Mouse (Mus musculus): Measurements from ENCODE around the gene Phospho2.

GRCm38 (mm10) chr2:69828031-69828430 is 38.6 kb downstream of the Phospho2 start:
- TF ChIP-seq CTCF (conservative IDR thresholded peaks at IDR 0.05; ENCODE audit: insufficient read depth, insufficient read length, low read depth, low read length) (no peak), POLR2A (IDR thresholded peaks at IDR 0.05; ENCODE audit: low read depth, low read length) (no peak)

All from kidney, adult 2 months (tissue).